ENCODE assay signal across 9 mouse cellular contexts in genomic region chr19:57002741-57003459, GRCm38 (mm10). TPM values are rescaled to one million over a fixed set of nuclear protein-coding genes. Genes with fewer than 3 reads are reported as not detected.
DNase-seq lines count a peak whose midpoint lies in the region; ATAC-seq and TF ChIP-seq lines count a peak whose summit lies in the region.
"Had no signal": no experiment of that assay in that cellular context is flagged by ENCODE, and none has a peak within 500 bp of the region (broad histone marks: within the 10 kb centered on the region; RNA-seq: fewer than 3 reads in every experiment).

No protein-coding gene starts in this region.

- no peak overlapping the region for H3K9ac ChIP-seq in hindbrain, embryonic 13.5 days
- no peak overlapping the region for H3K9ac ChIP-seq in hindbrain, embryonic 11.5 days (ENCODE audit: low read depth, low read length)
- no peak overlapping the region for H3K9ac ChIP-seq in lung, postnatal 0 days (replicated peaks; ENCODE audit: low read depth)

- TF ChIP-seq EP300 in lung, postnatal 0 days (IDR thresholded peaks at IDR 0.05) = no peak

- no peak overlapping the region for H3K4me3 ChIP-seq in hindbrain, embryonic 13.5 days
- H3K4me3 ChIP-seq in hindbrain, embryonic 11.5 days (ENCODE audit: low read depth, low read length) = no peak overlapping the region
- H3K4me3 ChIP-seq in lung, postnatal 0 days (ENCODE audit: low read depth, low read length) = no peak overlapping the region
- no peak overlapping the region for H3K4me3 ChIP-seq in olfactory bulb, adult 2 months (ENCODE audit: insufficient read depth, low read depth, low read length)

- peak overlapping the region; percentile 48 for H3K27ac ChIP-seq in hindbrain, embryonic 13.5 days
- H3K27ac ChIP-seq in hindbrain, embryonic 11.5 days (ENCODE audit: low read depth, low read length) = no peak overlapping the region
- peak overlapping the region; percentile 51 for H3K27ac ChIP-seq in lung, postnatal 0 days (ENCODE audit: low read length)
- peak overlapping the region; percentile 16; the same call in 1 of the 2 replicates for H3K27ac ChIP-seq in olfactory bulb, adult 2 months (ENCODE audit: insufficient read depth, low read depth, low read length)

- no peak overlapping the region for H3K4me2 ChIP-seq in hindbrain, embryonic 13.5 days
- no peak overlapping the region for H3K4me2 ChIP-seq in hindbrain, embryonic 11.5 days (replicated peaks; ENCODE audit: low read depth, low read length)
- H3K4me2 ChIP-seq in lung, postnatal 0 days (replicated peaks; ENCODE audit: low read depth, low read length) = no peak overlapping the region; the same call in 1 of the 2 replicates

- DNase-seq in hindbrain, embryonic 11.5 days (ENCODE audit: low spot score) = no peak
- peak; percentile 27 for DNase-seq in lung, postnatal 0 days (ENCODE audit: low spot score)
- no peak for DNase-seq in lung, postnatal 4 days
- DNase-seq in kidney, postnatal 14 days = peak; percentile 66
- DNase-seq in urinary bladder, postnatal 36 days (ENCODE audit: low spot score in 2 of 2) = no peak
- DNase-seq in B cell, adult 2 months = no peak
- DNase-seq: thymus, postnatal 4 days had no signal

- no peak for ATAC-seq in hindbrain, embryonic 13.5 days (ENCODE audit: low FRiP score)
- ATAC-seq in hindbrain, embryonic 11.5 days (ENCODE audit: low FRiP score) = no peak
- peak; percentile 37; the same call in 1 of the 2 replicates for ATAC-seq in lung, postnatal 0 days

- peaks cover 27% of the 10 kb centered on the region for H3K4me1 ChIP-seq in hindbrain, embryonic 13.5 days (replicated peaks)
- no peaks in the 10 kb centered on the region for H3K4me1 ChIP-seq in hindbrain, embryonic 11.5 days (replicated peaks; ENCODE audit: control insufficient read depth, insufficient read depth, low read length)
- peaks cover 9% of the 10 kb centered on the region; the same call in 1 of the 2 replicates for H3K4me1 ChIP-seq in lung, postnatal 0 days (ENCODE audit: insufficient read depth, low read depth, low read length)
- H3K4me1 ChIP-seq in olfactory bulb, adult 2 months (ENCODE audit: control insufficient read depth, insufficient read depth, low read length) = peaks cover 14% of the 10 kb centered on the region

- H3K9me3 ChIP-seq in hindbrain, embryonic 13.5 days = no peaks in the 10 kb centered on the region
- no peaks in the 10 kb centered on the region for H3K9me3 ChIP-seq in hindbrain, embryonic 11.5 days (ENCODE audit: control insufficient read depth, low read length)
- no peaks in the 10 kb centered on the region for H3K9me3 ChIP-seq in lung, postnatal 0 days (ENCODE audit: low read length)

- 68% methylated on average over 12 of the region's 12 CpGs for WGBS in hindbrain, embryonic 13.5 days
- 74% methylated on average over 12 of the region's 12 CpGs for WGBS in hindbrain, embryonic 11.5 days
- 46% methylated on average over 12 of the region's 12 CpGs for WGBS in lung, postnatal 0 days
- WGBS in olfactory bulb, adult 2 months = 71% methylated on average over 12 of the region's 12 CpGs

- no peak for TF ChIP-seq POLR2A in olfactory bulb, adult 2 months (IDR thresholded peaks at IDR 0.05; ENCODE audit: insufficient read depth, low read depth, low read length)

- H3K27me3 ChIP-seq in hindbrain, embryonic 13.5 days = peaks cover 23% of the 10 kb centered on the region
- H3K27me3 ChIP-seq in hindbrain, embryonic 11.5 days (ENCODE audit: control insufficient read depth, insufficient read depth, low read length) = peaks cover 8% of the 10 kb centered on the region
- H3K27me3 ChIP-seq in lung, postnatal 0 days (replicated peaks; ENCODE audit: insufficient read depth, low read length) = no peaks in the 10 kb centered on the region

- peak; percentile 7; the same call in 1 of the 2 replicates for TF ChIP-seq CTCF in lung, postnatal 0 days (IDR thresholded peaks at IDR 0.05)
- no peak for TF ChIP-seq CTCF in olfactory bulb, adult 2 months (IDR thresholded peaks at IDR 0.05; ENCODE audit: insufficient read depth, low read depth, low read length)

- H3K36me3 ChIP-seq in hindbrain, embryonic 13.5 days = no peaks in the 10 kb centered on the region
- H3K36me3 ChIP-seq in hindbrain, embryonic 11.5 days (ENCODE audit: control insufficient read depth, insufficient read depth, low read length) = no peaks in the 10 kb centered on the region
- no peaks in the 10 kb centered on the region for H3K36me3 ChIP-seq in lung, postnatal 0 days (ENCODE audit: insufficient read depth, low read length)

RNA-seq across cellular contexts. Expression of gene Afap1l2, which starts 5.1 kb away (rescaled TPM):
- 9.5 and 12.2 TPM in 2 replicates for polyA plus RNA-seq in hindbrain, embryonic 13.5 days (2015; fragmentation: Nextera tagmentation; extraction: Ambion mirVana)
- polyA plus RNA-seq in hindbrain, embryonic 11.5 days (2014; fragmentation: Nextera tagmentation; extraction: Ambion mirVana) = 3.7 and 5.5 TPM in 2 replicates
- 15.5 and 18.8 TPM in 2 replicates for polyA plus RNA-seq in lung, postnatal 0 days (2015; fragmentation: Nextera tagmentation; extraction: Ambion mirVana)
- not detected in 2 replicates for polyA plus RNA-seq in olfactory bulb, adult 2 months (2012; ENCODE audit: insufficient read depth, insufficient read length, low replicate concordance, missing spikeins)

Comparison
In these comparisons a context has a peak if more than half of its experiments do, and no peak if none do; other contexts are left out.
1. DNase-seq: peak in lung, postnatal 0 days (single experiment) and kidney, postnatal 14 days (single experiment); none in hindbrain, embryonic 11.5 days (single experiment), lung, postnatal 4 days (0 of 2), urinary bladder, postnatal 36 days (0 of 2) and B cell, adult 2 months (0 of 2).